Mouse (Mus musculus) ES-E14 (cell line): ENCODE results near the gene Trpm3.

Source experiments
- CHD2 ChIP-seq: IDR thresholded peaks from 2 replicates; pipeline ENCODE4 v1.6.1; 2014; ENCODE audit warnings: mild to moderate bottlenecking, low read depth, low read length, inconsistent platforms
- MAFK ChIP-seq: IDR thresholded peaks from 2 replicates; pipeline ENCODE4 v1.6.1; 2014; ENCODE audit warnings: mild to moderate bottlenecking, low read depth, low read length, inconsistent platforms; ENCODE audit not compliant: insufficient read depth
- ZC3H11A ChIP-seq: IDR thresholded peaks from 2 replicates; pipeline ENCODE4 v1.6.1; 2012; ENCODE audit warnings: low read depth, mild to moderate bottlenecking, inconsistent platforms, low read length, borderline replicate concordance
- ZNF384 ChIP-seq: IDR thresholded peaks from 2 replicates; pipeline ENCODE4 v1.6.1; 2012; ENCODE audit warnings: low read depth, low read length, inconsistent platforms

GRCm38 (mm10) chr19:22554421-22554941, 415.6 kb downstream of the Trpm3 start:
- no peak for TF ChIP-seq CHD2
- TF ChIP-seq ZC3H11A: no peak
- no peak for TF ChIP-seq ZNF384
- TF ChIP-seq MAFK: no peak
